Mouse (Mus musculus) embryo, embryonic 10.5 days (tissue): ENCODE results near the gene Fgfr2.
"Not testable (repeated sequence)": the region's sequence is repeated elsewhere in the genome, so short reads cannot be mapped to it uniquely, and the experiment has no call there.

Experiments used
- DNase-seq: peaks from one replicate; pipeline ENCODE4 v3.0.0-alpha.2; 2015; ENCODE audit warnings: low spot score

The Fgfr2 gene

DNA sequence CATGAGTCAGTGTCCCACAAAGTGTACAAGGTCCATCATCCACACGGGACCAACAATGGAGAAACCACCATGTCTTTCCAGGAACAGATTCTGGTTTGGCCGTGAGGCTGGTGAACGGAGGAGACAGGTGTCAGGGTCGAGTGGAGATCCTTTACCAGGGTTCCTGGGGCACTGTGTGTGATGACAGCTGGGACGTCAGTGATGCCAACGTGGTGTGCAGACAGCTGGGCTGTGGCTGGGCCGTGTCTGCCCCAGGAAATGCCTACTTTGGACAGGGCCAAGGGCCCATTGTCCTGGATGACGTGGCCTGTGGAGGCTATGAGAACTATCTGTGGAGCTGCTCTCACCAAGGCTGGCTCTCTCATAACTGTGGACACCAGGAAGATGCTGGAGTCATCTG lies 2073.3 kb downstream of the Fgfr2 start:
- DNase-seq, result not testable (repeated sequence)

GRCm38 (mm10) chr7:131045258-131045835 lies 2077.8 kb downstream of the Fgfr2 start:
- DNase-seq, result peak; percentile 26

DNA sequence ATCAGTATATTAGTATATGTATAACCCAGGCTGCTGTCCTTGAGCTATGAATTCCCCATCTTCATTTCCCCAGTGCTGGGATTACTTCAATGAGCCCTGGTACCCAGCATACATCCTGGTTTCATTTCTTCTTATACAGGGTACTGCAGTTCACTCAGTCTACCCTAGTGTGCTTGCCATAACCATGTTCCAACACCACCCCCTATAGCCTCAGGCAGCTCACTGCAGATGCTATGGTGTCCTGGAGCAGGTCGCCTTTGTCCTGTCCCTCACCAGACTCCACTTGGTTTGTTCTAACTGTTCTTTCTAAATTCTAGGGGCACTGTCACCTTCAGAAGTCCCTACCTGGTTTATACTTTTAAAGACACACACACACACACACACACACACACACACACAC lies 2080.5 kb downstream of the Fgfr2 start:
- peak; percentile 11 for DNase-seq

GRCm38 (mm10) chr7:131040760-131041159 lies 2082.4 kb downstream of the Fgfr2 start:
- DNase-seq, result not testable (repeated sequence)

- no peak for DNase-seq
Measured at GRCm38 (mm10) chr7:131037083-131037482, 2086.1 kb downstream of the Fgfr2 start.

GRCm38 (mm10) chr7:131036396-131036795 lies 2086.8 kb downstream of the Fgfr2 start:
- DNase-seq, result no peak

DNA sequence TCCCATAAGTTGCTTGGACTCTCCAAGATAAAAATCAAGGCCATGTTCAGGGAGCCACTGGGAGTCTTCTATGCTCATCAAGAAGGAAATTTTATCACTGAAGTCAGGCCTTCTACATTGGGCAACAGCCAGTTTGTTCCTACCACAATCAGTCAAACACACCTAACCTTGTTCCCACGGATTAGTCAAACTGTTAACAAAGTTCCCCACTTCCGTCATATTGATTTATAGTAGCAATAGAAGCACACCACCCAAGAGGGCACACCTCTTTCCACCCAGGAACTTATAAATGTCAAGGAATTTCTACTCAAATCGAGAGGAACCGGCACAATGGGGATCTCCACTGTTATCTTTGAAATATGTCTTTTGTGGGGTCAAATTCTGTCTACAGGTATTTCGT lies 2091.4 kb downstream of the Fgfr2 start, which contains the start of gene Dmbt1:
Gene Dmbt1, plus strand, starts transcription at position 299 of the 400 bp plus-strand sequence.
- DNase-seq, result no peak

DNA sequence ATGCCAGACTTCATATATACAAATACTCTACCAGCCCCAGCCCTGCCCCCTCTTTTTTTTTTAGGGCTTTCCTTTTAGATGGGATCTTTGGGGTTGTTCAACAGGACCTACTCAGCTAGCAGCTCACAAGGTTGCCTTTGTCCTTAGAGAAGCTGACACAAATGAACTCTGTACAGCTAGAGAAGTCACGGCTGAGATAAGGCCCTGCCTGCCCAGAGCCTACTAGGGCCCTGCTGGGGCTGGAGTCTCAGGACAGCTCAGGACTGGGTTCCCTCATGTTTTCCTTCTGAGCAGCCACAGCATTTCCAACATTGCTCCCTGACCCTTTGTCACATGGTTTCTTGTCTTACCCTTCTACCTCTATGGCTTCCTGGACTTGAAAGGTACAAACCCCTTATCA lies 2095.6 kb downstream of the Fgfr2 start:
- no peak for DNase-seq

DNA sequence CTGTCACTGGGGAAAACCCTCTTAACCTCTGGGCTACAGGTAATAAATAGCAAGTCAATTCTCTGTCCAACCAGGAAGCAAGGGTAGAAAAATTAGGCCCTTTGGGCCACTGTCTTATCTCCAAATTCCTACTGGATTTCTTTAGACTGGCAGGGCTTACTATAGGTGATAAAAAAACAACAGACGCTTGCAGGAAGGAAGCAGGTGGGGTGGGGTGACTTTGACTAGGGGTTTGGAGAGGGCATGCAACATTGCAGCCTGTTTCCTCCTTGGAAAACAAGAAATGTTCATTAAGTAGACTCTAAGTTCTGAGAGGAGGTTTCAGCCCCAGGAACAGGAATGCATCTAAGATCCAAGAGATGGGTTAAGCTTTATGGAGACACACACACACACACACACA lies 2098.3 kb downstream of the Fgfr2 start:
- DNase-seq, result no peak

GRCm38 (mm10) chr7:131019181-131019580 lies 2104.0 kb downstream of the Fgfr2 start:
- no peak for DNase-seq

DNA sequence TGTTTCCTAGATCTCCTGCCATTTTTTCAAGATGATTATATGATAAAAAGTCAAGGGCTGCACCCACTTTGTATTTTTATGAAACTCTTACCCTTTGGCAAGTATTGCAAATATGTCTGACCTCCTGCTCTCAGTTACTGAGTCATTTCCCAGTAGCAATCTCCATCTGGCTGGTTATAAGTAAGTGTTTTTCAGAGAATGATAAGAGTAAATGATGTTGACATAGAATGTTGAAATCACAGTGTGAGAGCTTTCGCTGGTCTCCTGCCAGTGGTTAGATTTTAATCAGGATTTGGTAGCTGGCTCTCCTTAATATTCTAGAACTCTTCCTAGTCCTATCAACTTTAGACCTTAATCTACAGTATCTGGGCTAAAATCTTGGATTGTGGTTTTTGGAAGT lies 2111.2 kb downstream of the Fgfr2 start:
- no peak for DNase-seq

- DNase-seq, result no peak
Measured at GRCm38 (mm10) chr7:131009178-131009577, 2114.0 kb downstream of the Fgfr2 start.

- no peak for DNase-seq
Measured at GRCm38 (mm10) chr7:131007221-131007620, 2115.9 kb downstream of the Fgfr2 start.

DNA sequence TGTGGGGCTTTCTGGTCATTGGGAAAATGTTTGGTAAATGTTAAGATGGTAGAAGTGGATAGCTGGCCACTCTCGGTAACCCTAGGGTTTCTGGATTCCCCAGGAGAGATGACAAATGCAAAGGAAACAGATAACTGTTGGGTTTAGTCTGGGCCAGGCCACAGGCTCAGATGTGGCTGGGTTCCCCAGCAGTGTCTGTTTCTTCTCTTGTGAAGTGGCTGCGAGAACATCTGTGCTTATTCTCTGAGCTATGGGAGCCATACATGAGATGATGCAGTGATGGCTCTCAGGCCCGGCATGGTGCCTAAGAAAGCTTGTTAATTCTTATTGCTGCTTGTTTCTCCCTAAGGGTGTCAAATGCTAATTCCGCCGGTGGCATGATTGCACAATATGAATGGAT lies 2119.1 kb downstream of the Fgfr2 start:
- no peak for DNase-seq

GRCm38 (mm10) chr7:131001976-131002726 lies 2121.0 kb downstream of the Fgfr2 start:
- no peak for DNase-seq

- peak; percentile 54 for DNase-seq
Measured at GRCm38 (mm10) chr7:130993907-130994306, 2129.2 kb downstream of the Fgfr2 start.

GRCm38 (mm10) chr7:130991174-130991789 lies 2131.9 kb downstream of the Fgfr2 start:
- no peak for DNase-seq

- DNase-seq, result no peak
Measured at GRCm38 (mm10) chr7:130989371-130989770, 2133.8 kb downstream of the Fgfr2 start.

DNA sequence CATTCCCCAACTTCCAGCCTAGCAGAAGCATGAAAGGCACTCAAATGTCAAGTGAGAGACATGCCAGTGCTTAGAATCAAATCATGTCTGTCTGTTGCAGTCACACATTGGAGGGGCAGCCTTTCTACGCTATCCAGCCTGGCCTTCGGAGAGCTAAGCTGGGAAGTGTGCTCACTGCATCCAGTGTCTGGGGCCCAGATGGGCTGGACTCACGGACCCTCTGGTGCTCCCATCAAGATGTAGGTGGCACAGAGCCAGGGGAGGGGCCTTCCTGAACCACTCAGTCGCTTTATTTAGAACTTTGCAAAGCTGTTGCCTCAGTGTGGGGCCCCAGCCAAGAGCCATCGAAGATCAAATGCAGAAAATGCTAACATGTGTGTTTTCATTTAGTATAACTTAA lies 2135.0 kb downstream of the Fgfr2 start:
- DNase-seq, result no peak

- DNase-seq, result no peak
Measured at GRCm38 (mm10) chr7:130985716-130986115, 2137.4 kb downstream of the Fgfr2 start.

DNA sequence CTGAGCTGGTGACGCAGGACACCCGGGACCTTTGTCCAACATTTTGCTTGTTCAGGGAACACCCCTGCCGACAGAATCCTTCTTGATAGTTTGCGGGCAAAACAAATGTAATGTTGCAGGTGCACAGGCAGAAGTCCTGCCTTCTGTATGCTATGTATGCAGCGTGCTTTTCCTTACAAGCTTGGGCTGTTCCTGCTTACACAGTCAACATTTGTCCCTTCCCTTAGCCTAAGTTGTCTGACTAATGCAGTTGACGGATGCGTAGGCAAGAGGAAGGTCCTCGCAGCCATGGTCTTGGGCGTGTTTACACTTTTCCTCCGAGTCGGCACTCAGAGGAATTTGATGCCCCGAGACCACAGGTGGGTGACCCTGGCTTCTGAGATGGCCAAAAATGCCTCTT lies 2138.0 kb downstream of the Fgfr2 start:
- no peak for DNase-seq

DNA sequence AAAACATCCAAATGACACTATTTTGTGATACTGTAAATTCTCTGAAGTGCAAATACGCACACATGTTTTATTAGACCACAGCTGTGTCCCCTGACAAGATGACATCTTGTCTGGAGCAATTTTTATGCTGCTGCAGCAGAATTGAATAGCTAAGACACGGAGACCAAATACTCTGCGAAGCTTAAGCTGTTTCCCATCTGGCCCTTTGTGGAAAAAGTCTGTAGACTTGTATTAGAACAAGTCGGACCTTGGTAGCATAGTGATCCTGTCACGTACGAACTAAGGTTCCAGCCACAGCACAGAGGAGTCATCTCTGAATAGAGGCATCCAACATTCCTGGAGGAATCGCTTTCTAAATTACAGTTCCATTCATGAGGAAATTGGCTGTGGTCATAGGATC lies 2138.9 kb downstream of the Fgfr2 start:
- no peak for DNase-seq

DNA sequence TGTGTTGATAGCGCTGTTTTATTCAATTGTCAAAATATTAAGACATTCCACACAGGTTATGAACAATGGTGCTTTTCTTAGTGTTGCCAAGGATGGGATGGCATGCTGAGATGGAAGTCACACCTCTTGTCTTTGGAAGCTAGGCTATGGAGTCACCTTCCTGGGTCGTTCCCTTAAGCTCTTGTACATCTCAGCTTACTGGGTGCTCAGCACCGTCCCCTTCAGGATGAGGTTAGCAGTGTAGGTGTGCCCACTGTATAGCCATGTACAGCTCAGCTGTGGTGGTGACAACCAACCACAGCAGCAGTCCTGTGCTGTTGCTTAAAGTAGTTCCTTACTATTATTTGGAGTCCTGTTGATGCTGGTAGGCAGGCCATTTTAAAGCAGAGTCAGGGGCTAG lies 2140.3 kb downstream of the Fgfr2 start:
- DNase-seq, result no peak
